Mouse (Mus musculus) heart, postnatal 0 days (tissue): Measurements from ENCODE around the gene Rita1. TPM values are rescaled to one million over a fixed set of nuclear protein-coding genes. Genes with fewer than 3 reads are reported as not detected.

Experiments used
- ATAC-seq: fragments of 200-750 bp; cut with Nextera tagmentation; 2 replicates; pipeline ENCODE4 v1.8.0; 2017; ENCODE audit warnings: low read depth, moderate number of reproducible peaks, moderate library complexity; ENCODE audit not compliant: insufficient read depth
- DNase-seq: peaks from one replicate; pipeline ENCODE4 v3.0.0-alpha.2; 2016; ENCODE audit warnings: low spot score
- H3K27ac ChIP-seq: fragments of 300-500 bp; sonication (generic); 2 replicates; pipeline ENCODE4 v1.5.1; 2014; ENCODE audit warnings: low read depth, mild to moderate bottlenecking
- H3K27me3 ChIP-seq: fragments of 300-500 bp; sonication (generic); 2 replicates; pipeline ENCODE4 v1.6.1; 2014; ENCODE audit warnings: low read length, mixed read lengths; ENCODE audit not compliant: control insufficient read depth, insufficient read depth
- H3K36me3 ChIP-seq: fragments of 300-500 bp; sonication (generic); replicated peaks from 2 replicates; pipeline ENCODE4 v1.6.1; 2014; ENCODE audit warnings: low read length, mixed read lengths; ENCODE audit not compliant: control insufficient read depth, insufficient read depth
- H3K4me1 ChIP-seq: fragments of 300-500 bp; sonication (generic); 2 replicates; pipeline ENCODE4 v1.6.1; 2014; ENCODE audit warnings: antibody characterized with exemption; ENCODE audit not compliant: control insufficient read depth, insufficient read depth
- H3K4me2 ChIP-seq: fragments of 300-500 bp; sonication (generic); 2 replicates; pipeline ENCODE4 v1.6.1; 2014; ENCODE audit warnings: low read depth, mild to moderate bottlenecking, low read length, moderate library complexity
- H3K4me3 ChIP-seq: fragments of 300-500 bp; sonication (generic); 2 replicates; pipeline ENCODE4 v1.5.1; 2014; ENCODE audit warnings: low read depth, low read length
- H3K9ac ChIP-seq: fragments of 300-500 bp; sonication (generic); replicated peaks from 2 replicates; pipeline ENCODE4 v1.6.1; 2014; ENCODE audit warnings: low read depth, low read length, mixed read lengths
- H3K9me3 ChIP-seq: fragments of 300-500 bp; sonication (generic); replicated peaks from 2 replicates; pipeline ENCODE4 v1.6.1; 2016; ENCODE audit warnings: low read length; ENCODE audit not compliant: control insufficient read depth
- CTCF ChIP-seq: IDR thresholded peaks from 2 replicates; pipeline ENCODE4 v1.5.1; 2016; ENCODE audit warnings: antibody characterized with exemption, control low read depth, low read depth
- EP300 ChIP-seq: IDR thresholded peaks from 2 replicates; pipeline ENCODE4 v1.6.1; 2016; ENCODE audit warnings: antibody characterized with exemption, low read depth
- WGBS: fragments of 180-500 bp; shearing (Covaris S2); extraction: QIAGEN DNeasy Blood & Tissue Kit; methylation state at CpG from one replicate; pipeline ENCODE4 v1.1.7; 2014; 5-methylcytosine and 5-hydroxymethylcytosine counted together
- polyA plus RNA-seq: library from polyadenylated mRNA; unstranded; fragments of >200 nt; fragmentation: Nextera tagmentation; extraction: Ambion mirVana; gene quantifications from 2 replicates; pipeline ENCODE4 v1.2.1, GENCODE M21; 2015
- total RNA-seq: library from RNA; depleted of rRNA; stranded (reverse); fragments of >200 nt; gene quantifications from 2 replicates; pipeline ENCODE4 v1.2.3, GENCODE M21; 2014; ENCODE audit warnings: low replicate concordance

Gene Rita1
- total and polyA plus RNA-seq, 2 experiments from 2014 or later = 15.7 to 24.5 TPM

- TF ChIP-seq EP300 (no peak), CTCF (no peak)
- no peak overlapping the region for H3K4me2 ChIP-seq
- H3K9ac ChIP-seq = no peak overlapping the region
- 0 out of 2 replicates have a peak overlapping the region, but pooled peaks have one; percentile 46 for H3K27ac ChIP-seq
- peaks cover 22% of the 10 kb centered on the region for H3K36me3 ChIP-seq
- peaks cover 15% of the 10 kb centered on the region for H3K4me1 ChIP-seq
- DNase-seq (no peak), ATAC-seq (no peak)
- H3K4me3 ChIP-seq = no peak overlapping the region
- no peaks in the 10 kb centered on the region for H3K27me3 ChIP-seq
- 69% methylated on average over 9 of the region's 9 CpGs for WGBS
- no peaks in the 10 kb centered on the region for H3K9me3 ChIP-seq
Observed at GRCm38 (mm10) chr5:120582002-120582401, 30.4 kb downstream of the Rita1 start.

- H3K27ac ChIP-seq = peak overlapping the region; percentile 75; the same call in 1 of the 2 replicates
Observed at GRCm38 (mm10) chr5:120579898-120580626, 32.3 kb downstream of the Rita1 start.

GRCm38 (mm10) chr5:120579211-120579897, 33.0 kb downstream of the Rita1 start:
- Histone ChIP-seq H3K4me2 (peak overlapping the region; percentile 35), H3K4me1 (peaks cover 8% of the 10 kb centered on the region), H3K27ac (peak overlapping the region; percentile 75), H3K36me3 (peaks cover 16% of the 10 kb centered on the region), H3K9ac (peak overlapping the region; percentile 32; the same call in 1 of the 2 replicates), H3K4me3 (no peak overlapping the region; the same call in 1 of the 2 replicates), H3K27me3 (no peaks in the 10 kb centered on the region), H3K9me3 (no peaks in the 10 kb centered on the region)
- TF ChIP-seq CTCF (no peak), EP300 (no peak)
- DNase-seq = peak; percentile 51
- WGBS = 56% methylated on average over 26 of the region's 26 CpGs
- no peak; the same call in 1 of the 2 replicates for ATAC-seq

More at GRCm38 (mm10) chr5:120579898-120580626, 32.3 kb downstream of the Rita1 start:
- H3K27me3 ChIP-seq = no peaks in the 10 kb centered on the region
- H3K9me3 ChIP-seq = no peaks in the 10 kb centered on the region
- DNase-seq (no peak), ATAC-seq (no peak)
- TF ChIP-seq EP300 = no peak
- no peak for TF ChIP-seq CTCF
- peak overlapping the region; percentile 35; the same call in 1 of the 2 replicates for H3K4me2 ChIP-seq
- H3K4me1 ChIP-seq = peaks cover 8% of the 10 kb centered on the region
- WGBS = 91% methylated on average over 26 of the region's 26 CpGs
- peaks cover 22% of the 10 kb centered on the region for H3K36me3 ChIP-seq
- H3K4me3 ChIP-seq = no peak overlapping the region
- no peak overlapping the region for H3K9ac ChIP-seq

GRCm38 (mm10) chr5:120578504-120579081, 33.8 kb downstream of the Rita1 start:
- Histone ChIP-seq H3K9ac (peak overlapping the region; percentile 32; the same call in 1 of the 2 replicates), H3K4me3 (no peak overlapping the region), H3K4me2 (peak overlapping the region; percentile 35), H3K9me3 (no peaks in the 10 kb centered on the region), H3K4me1 (peaks cover 8% of the 10 kb centered on the region), H3K27me3 (no peaks in the 10 kb centered on the region), H3K27ac (peak overlapping the region; percentile 75), H3K36me3 (peaks cover 9% of the 10 kb centered on the region)
- peak; percentile 77 for DNase-seq
- WGBS = 52% methylated on average over 12 of the region's 12 CpGs
- TF ChIP-seq CTCF (no peak), EP300 (no peak)
- peak; percentile 55 for ATAC-seq

- peaks cover 3% of the 10 kb centered on the region for H3K36me3 ChIP-seq
- H3K27ac ChIP-seq = peak overlapping the region; percentile 75; the same call in 1 of the 2 replicates
- no peak for DNase-seq
- WGBS = 62% methylated on average over 10 of the region's 10 CpGs
- ATAC-seq = no peak
- no peaks in the 10 kb centered on the region for H3K27me3 ChIP-seq
- no peak overlapping the region for H3K9ac ChIP-seq
- TF ChIP-seq CTCF = no peak
- no peak for TF ChIP-seq EP300
- H3K4me1 ChIP-seq = peaks cover 8% of the 10 kb centered on the region
- no peak overlapping the region for H3K4me2 ChIP-seq
- H3K4me3 ChIP-seq = no peak overlapping the region
- no peaks in the 10 kb centered on the region for H3K9me3 ChIP-seq
Observed at GRCm38 (mm10) chr5:120577935-120578441, 34.4 kb downstream of the Rita1 start.
